Mouse (Mus musculus): ENCODE data around the gene Ms4a6c. TPM values are rescaled to one million over a fixed set of nuclear protein-coding genes. Genes with fewer than 3 reads are reported as not detected.
"Not testable (repeated sequence)": the region's sequence is repeated elsewhere in the genome, so short reads cannot be mapped to it uniquely, and the experiment has no call there.

Gene Ms4a6c
- total and polyA plus RNA-seq, 3 experiments = not detected

GRCm38 (mm10) chr19:11464795-11465194 is 4.4 kb upstream of the Ms4a6c start:
- H3K4me1 ChIP-seq (ENCODE audit: control insufficient read depth in 1 of 2, insufficient read depth in 2 of 2, low read length in 2 of 2); H3K27me3 ChIP-seq (ENCODE audit: control insufficient read depth in 1 of 2, insufficient read depth in 2 of 2, low read length in 2 of 2); H3K79me2 ChIP-seq (ENCODE audit: control insufficient read depth, insufficient read depth, low read length, poor library complexity); H3K4me3 ChIP-seq (ENCODE audit: control insufficient read depth in 1 of 2, insufficient read depth in 1 of 2, low read depth in 2 of 2, low read length in 2 of 2); H3K36me3 ChIP-seq (ENCODE audit: control insufficient read depth in 1 of 2, insufficient read depth in 2 of 2, low read length in 2 of 2); H3K9ac ChIP-seq (ENCODE audit: control insufficient read depth, low read depth, low read length, poor library complexity, severe bottlenecking); H3K9me3 ChIP-seq (replicated peaks; ENCODE audit: insufficient read depth, low read length); H3K27ac ChIP-seq (ENCODE audit: control insufficient read depth, low read depth, low read length); DNase-seq (ENCODE audit: low read depth, low spot score): not testable (repeated sequence)

- Histone ChIP-seq H3K36me3 (ENCODE audit: control insufficient read depth in 1 of 2, insufficient read depth in 2 of 2, low read length in 2 of 2) (no peaks in the 10 kb centered on the region), H3K27ac (ENCODE audit: control insufficient read depth, low read depth, low read length) (no peak overlapping the region), H3K9ac (ENCODE audit: control insufficient read depth, low read depth, low read length, poor library complexity, severe bottlenecking) (no peak overlapping the region), H3K4me3 (ENCODE audit: control insufficient read depth in 1 of 2, insufficient read depth in 1 of 2, low read depth in 2 of 2, low read length in 2 of 2) (no peak overlapping the region), H3K27me3 (ENCODE audit: control insufficient read depth in 1 of 2, insufficient read depth in 2 of 2, low read length in 2 of 2) (no peaks in the 10 kb centered on the region; a peak in 1 of 4 replicates), H3K4me1 (ENCODE audit: control insufficient read depth in 1 of 2, insufficient read depth in 2 of 2, low read length in 2 of 2) (no peaks in the 10 kb centered on the region), H3K9me3 (replicated peaks; ENCODE audit: insufficient read depth, low read length) (no peaks in the 10 kb centered on the region), H3K79me2 (ENCODE audit: control insufficient read depth, insufficient read depth, low read length, poor library complexity) (no peaks in the 10 kb centered on the region)
- TF ChIP-seq USF2 (IDR thresholded peaks at IDR 0.05; ENCODE audit: borderline replicate concordance in 1 of 2, insufficient read depth in 1 of 2, low read depth in 1 of 2, low read length in 2 of 2) (no peak), POLR2AphosphoS5 (IDR thresholded peaks at IDR 0.05; ENCODE audit: borderline replicate concordance, low read depth, low read length) (no peak), ELF1 (IDR thresholded peaks at IDR 0.05; ENCODE audit: low read depth, low read length) (no peak), NRF1 (IDR thresholded peaks at IDR 0.05; ENCODE audit: insufficient read depth, low read depth, low read length, poor library complexity, severe bottlenecking) (no peak)
- DNase-seq (ENCODE audit: low read depth, low spot score) = no peak
Observed at GRCm38 (mm10) chr19:11466471-11466870, 2.7 kb upstream of the Ms4a6c start.

GRCm38 (mm10) chr19:11468361-11468760 is 805 bp upstream of the Ms4a6c start:
- not testable (repeated sequence) for DNase-seq (ENCODE audit: low read depth, low spot score); H3K9ac ChIP-seq (ENCODE audit: control insufficient read depth, low read depth, low read length, poor library complexity, severe bottlenecking); H3K36me3 ChIP-seq (ENCODE audit: control insufficient read depth in 1 of 2, insufficient read depth in 2 of 2, low read length in 2 of 2); H3K9me3 ChIP-seq (replicated peaks; ENCODE audit: insufficient read depth, low read length); H3K4me3 ChIP-seq (ENCODE audit: control insufficient read depth in 1 of 2, insufficient read depth in 1 of 2, low read depth in 2 of 2, low read length in 2 of 2); H3K27me3 ChIP-seq (ENCODE audit: control insufficient read depth in 1 of 2, insufficient read depth in 2 of 2, low read length in 2 of 2); H3K27ac ChIP-seq (ENCODE audit: control insufficient read depth, low read depth, low read length); H3K79me2 ChIP-seq (ENCODE audit: control insufficient read depth, insufficient read depth, low read length, poor library complexity); H3K4me1 ChIP-seq (ENCODE audit: control insufficient read depth in 1 of 2, insufficient read depth in 2 of 2, low read length in 2 of 2)

GRCm38 (mm10) chr19:11479714-11480113 is 10.5 kb downstream of the Ms4a6c start:
- TF ChIP-seq GATA1 (IDR thresholded peaks at IDR 0.05; ENCODE audit: low read depth, low read length) (no peak), CTCF (IDR thresholded peaks at IDR 0.05 in 2 of 3, conservative IDR thresholded peaks at IDR 0.05 in 1 of 3; ENCODE audit: control insufficient read depth in 1 of 3, insufficient read depth in 1 of 3, low read depth in 2 of 3, low read length in 3 of 3, poor library complexity in 1 of 3, severe bottlenecking in 1 of 3) (no peak), ETS1 (IDR thresholded peaks at IDR 0.05; ENCODE audit: low read depth, low read length) (no peak), RAD21 (IDR thresholded peaks at IDR 0.05; ENCODE audit: low read depth, low read length) (no peak), MYB (IDR thresholded peaks at IDR 0.05; ENCODE audit: low read depth, low read length) (no peak), POLR2A (IDR thresholded peaks at IDR 0.05; ENCODE audit: control insufficient read depth in 1 of 2, insufficient read depth in 1 of 2, low read depth in 1 of 2, low read length in 2 of 2, poor library complexity in 1 of 2) (no peak), MXI1 (IDR thresholded peaks at IDR 0.05; ENCODE audit: low read depth, low read length) (no peak), CHD1 (IDR thresholded peaks at IDR 0.05; ENCODE audit: low read depth, low read length) (no peak), ZC3H11A (IDR thresholded peaks at IDR 0.05; ENCODE audit: low read depth, low read length) (no peak), POLR2AphosphoS5 (IDR thresholded peaks at IDR 0.05; ENCODE audit: borderline replicate concordance, low read depth, low read length) (no peak), ZKSCAN1 (IDR thresholded peaks at IDR 0.05; ENCODE audit: low read depth, low read length) (no peak), SIN3A (IDR thresholded peaks at IDR 0.05; ENCODE audit: low read length) (no peak)
- no peak overlapping the region for H3K9ac ChIP-seq (ENCODE audit: control insufficient read depth, low read depth, low read length, poor library complexity, severe bottlenecking)
- no peak overlapping the region for H3K4me3 ChIP-seq (ENCODE audit: control insufficient read depth in 1 of 2, insufficient read depth in 1 of 2, low read depth in 2 of 2, low read length in 2 of 2)
- H3K27ac ChIP-seq (ENCODE audit: control insufficient read depth, low read depth, low read length) = no peak overlapping the region
- no peaks in the 10 kb centered on the region for H3K9me3 ChIP-seq (replicated peaks; ENCODE audit: insufficient read depth, low read length)
- H3K4me1 ChIP-seq (ENCODE audit: control insufficient read depth in 1 of 2, insufficient read depth in 2 of 2, low read length in 2 of 2) = no peaks in the 10 kb centered on the region; a peak in 1 of 4 replicates
- H3K36me3 ChIP-seq (ENCODE audit: control insufficient read depth in 1 of 2, insufficient read depth in 2 of 2, low read length in 2 of 2) = no peaks in the 10 kb centered on the region
- no peaks in the 10 kb centered on the region for H3K79me2 ChIP-seq (ENCODE audit: control insufficient read depth, insufficient read depth, low read length, poor library complexity)
- no peak for DNase-seq (ENCODE audit: low read depth, low spot score)
- H3K27me3 ChIP-seq (ENCODE audit: control insufficient read depth in 1 of 2, insufficient read depth in 2 of 2, low read length in 2 of 2) = no peaks in the 10 kb centered on the region; a peak in 1 of 4 replicates
